Mouse (Mus musculus): ENCODE results near the gene Dusp22. TPM values are rescaled to one million over a fixed set of nuclear protein-coding genes. Genes with fewer than 3 reads are reported as not detected.

Dusp22 gene
- polyA plus RNA-seq, 1 experiment from 2014 or later: 30.4 TPM

DNA sequence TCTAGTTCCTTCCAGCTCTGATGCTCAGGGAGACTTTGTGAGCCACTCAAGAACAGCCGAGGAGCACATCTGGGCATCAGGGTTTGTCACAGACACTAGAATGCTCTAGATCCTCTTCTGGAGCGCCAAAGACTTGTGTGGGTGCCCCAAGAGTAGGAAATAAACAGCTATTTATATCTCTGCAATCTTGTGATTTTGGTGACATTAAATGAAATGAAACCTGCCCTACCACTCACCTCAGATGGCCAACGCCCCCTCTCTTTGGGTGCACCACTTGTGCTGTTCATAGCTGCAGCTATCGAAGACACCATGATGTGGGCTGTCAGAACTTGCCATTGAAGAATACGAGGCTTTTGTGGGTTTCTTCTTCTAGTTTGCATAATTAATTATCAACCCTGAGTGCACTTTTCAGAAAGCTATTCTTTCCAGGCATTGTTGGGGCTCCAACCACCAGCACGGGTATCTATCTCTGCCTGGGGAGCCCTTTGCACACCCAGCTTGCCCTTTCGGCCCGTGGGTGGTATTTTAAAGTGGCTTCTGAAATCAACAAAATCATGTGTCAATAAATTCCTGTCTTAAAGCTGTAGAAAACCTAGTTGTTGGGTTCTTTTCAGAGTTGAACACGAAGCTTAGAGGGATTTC lies 96.3 kb downstream of the Dusp22 start:
- no peak overlapping the region for H3K27ac ChIP-seq (replicated peaks)

GRCm38 (mm10) chr13:30757264-30757900 lies 97.6 kb downstream of the Dusp22 start:
- Histone ChIP-seq H3K4me2 (no peak overlapping the region), H3K9me3 (no peaks in the 10 kb centered on the region), H3K27ac (replicated peaks) (no peak overlapping the region), H3K4me1 (replicated peaks) (no peaks in the 10 kb centered on the region), H3K36me3 (no peaks in the 10 kb centered on the region), H3K27me3 (no peaks in the 10 kb centered on the region), H3K4me3 (no peak overlapping the region), H3K9ac (no peak overlapping the region)
- ATAC-seq (ENCODE audit: low FRiP score, low read depth): no peak
- 89% methylated on average over 14 of the region's 14 CpGs for WGBS

More for the DNA sequence above, 96.3 kb downstream of the Dusp22 start:
- H3K4me3 ChIP-seq: no peak overlapping the region
- no peaks in the 10 kb centered on the region for H3K4me1 ChIP-seq (replicated peaks)
- no peak overlapping the region for H3K9ac ChIP-seq
- no peaks in the 10 kb centered on the region for H3K36me3 ChIP-seq
- 64% methylated on average over 9 of the region's 9 CpGs for WGBS
- H3K27me3 ChIP-seq: peaks cover 12% of the 10 kb centered on the region
- no peaks in the 10 kb centered on the region for H3K9me3 ChIP-seq
- no peak for ATAC-seq (ENCODE audit: low FRiP score, low read depth)
- no peak overlapping the region for H3K4me2 ChIP-seq

- no peaks in the 10 kb centered on the region for H3K9me3 ChIP-seq
- H3K4me1 ChIP-seq (replicated peaks): no peaks in the 10 kb centered on the region
- H3K36me3 ChIP-seq: no peaks in the 10 kb centered on the region
- no peak overlapping the region for H3K4me3 ChIP-seq
- H3K27ac ChIP-seq (replicated peaks): no peak overlapping the region
- 74% methylated on average over 11 of the region's 11 CpGs for WGBS
- no peaks in the 10 kb centered on the region for H3K27me3 ChIP-seq
- no peak overlapping the region for H3K9ac ChIP-seq
- no peak for ATAC-seq (ENCODE audit: low FRiP score, low read depth)
- no peak overlapping the region for H3K4me2 ChIP-seq
Observed at GRCm38 (mm10) chr13:30758789-30759381, 99.1 kb downstream of the Dusp22 start.

DNA sequence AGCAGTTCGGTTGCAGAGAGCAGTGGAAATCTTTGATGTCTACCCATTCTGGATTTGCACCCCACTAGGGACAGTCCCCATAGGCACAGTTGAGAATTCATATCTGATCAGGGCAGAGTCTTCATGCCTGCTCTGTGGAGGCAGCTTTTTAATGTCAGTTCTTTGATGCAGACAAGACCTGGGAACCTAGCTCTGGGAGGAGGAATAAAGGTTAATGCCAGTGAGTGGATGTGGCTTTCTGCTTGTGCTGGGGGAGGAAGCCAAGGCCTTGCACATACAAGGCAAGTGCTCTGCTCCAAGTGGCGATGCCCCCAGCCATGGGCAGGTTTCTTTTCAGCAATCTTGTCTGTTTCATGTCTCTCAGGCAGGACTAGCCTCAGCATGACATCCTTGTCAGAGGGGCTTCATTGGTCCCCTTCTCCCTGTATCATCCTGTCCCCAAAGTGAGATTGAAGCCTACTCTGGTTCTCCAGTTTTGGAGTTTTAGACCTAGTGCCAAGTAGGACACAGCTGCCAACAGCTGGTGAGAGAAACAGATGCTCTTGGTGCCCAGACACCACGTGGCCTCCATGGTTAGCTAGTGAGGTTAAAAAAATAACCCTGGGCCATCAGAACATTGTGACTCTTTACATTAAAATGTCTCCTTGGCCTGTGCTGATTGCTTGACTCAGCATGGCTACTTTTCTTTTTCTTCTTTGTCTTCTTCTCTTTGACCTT lies 100.7 kb downstream of the Dusp22 start:
- Histone ChIP-seq H3K9me3 (no peaks in the 10 kb centered on the region), H3K4me3 (no peak overlapping the region), H3K9ac (no peak overlapping the region), H3K4me1 (replicated peaks) (no peaks in the 10 kb centered on the region), H3K27me3 (no peaks in the 10 kb centered on the region), H3K4me2 (no peak overlapping the region), H3K27ac (replicated peaks) (no peak overlapping the region), H3K36me3 (no peaks in the 10 kb centered on the region)
- ATAC-seq (ENCODE audit: low FRiP score, low read depth): no peak
- 81% methylated on average over 3 of the region's 3 CpGs for WGBS

Other genes with a start within 250 kb of the Dusp22 start
- gene Uqcrfs1, start 114.6 kb upstream of the Dusp22 start, polyA plus RNA-seq (2015; fragmentation: Nextera tagmentation; extraction: Ambion mirVana): 287 and 288 TPM in 2 replicates
- gene Irf4, start 89.2 kb downstream of the Dusp22 start, polyA plus RNA-seq (2015; fragmentation: Nextera tagmentation; extraction: Ambion mirVana): 0.03 and 0.04 TPM in 2 replicates

All from hindbrain, embryonic 15.5 days (tissue).